Mouse (Mus musculus) kidney, postnatal 10 days (tissue): ENCODE measurements at regions not wholly inside any gene's neighbourhood (a gene's known extent, or its start where the extent isn't known, plus 50 kb on each side); places are given as distances from the start of the nearest gene placed in this dataset.
"Not testable (repeated sequence)": the region's sequence is repeated elsewhere in the genome, so short reads cannot be mapped to it uniquely, and the experiment has no call there.

Experiments used
- DNase-seq: peaks from one replicate; pipeline ENCODE4 v3.0.0; 2021; ENCODE audit warnings: mixed read lengths

GRCm38 (mm10) chr9:3116311-3116710 is 79.6 kb downstream of the Gm10715 start:
- not testable (repeated sequence) for DNase-seq

DNA sequence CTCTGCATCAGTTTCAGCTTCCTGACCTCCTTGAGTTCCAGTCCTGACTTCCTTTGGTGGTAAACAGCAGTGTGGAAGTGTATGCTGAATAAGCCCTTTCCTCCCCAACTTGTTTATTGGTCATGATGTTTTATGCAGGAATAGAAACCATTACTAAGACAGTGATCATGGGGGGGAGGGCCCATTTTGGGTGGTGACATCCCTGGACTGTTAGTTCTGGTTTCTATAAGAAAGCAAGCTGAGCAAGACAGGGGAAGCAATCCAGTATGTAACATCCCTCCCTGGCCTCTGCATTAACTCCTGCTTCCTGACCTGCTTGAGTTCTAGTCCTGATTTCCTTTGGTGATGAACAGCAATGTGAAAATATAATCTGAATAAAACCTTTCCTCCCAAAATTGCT is 124.5 kb downstream of the Gm10715 start:
- DNase-seq: no peak

DNA sequence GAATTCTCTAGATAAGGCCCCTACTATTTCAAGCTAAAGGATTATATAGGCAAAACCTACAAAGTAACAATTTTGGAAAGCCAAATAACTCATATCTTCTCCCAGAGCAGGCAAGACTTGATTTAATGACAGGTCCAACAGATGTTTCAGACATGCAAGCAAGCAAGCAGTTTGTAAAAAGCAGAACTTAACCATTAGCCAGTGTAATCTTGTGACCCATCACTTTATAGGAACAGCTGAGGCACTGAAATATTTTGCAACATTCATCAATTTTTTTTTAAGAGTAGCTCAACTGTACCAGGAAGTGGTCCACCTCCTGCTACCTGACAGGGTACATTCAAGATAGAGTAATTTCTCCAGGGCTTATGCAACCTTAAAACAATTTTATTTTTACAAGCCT is 147.7 kb downstream of the Gm10715 start:
- DNase-seq: no peak

- DNase-seq: peak; percentile 16
Measured at GRCm38 (mm10) chr9:3199151-3200018, 135.6 kb upstream of the Alkbh8 start.

GRCm38 (mm10) chr9:3200019-3200347 is 135.0 kb upstream of the Alkbh8 start:
- not testable (repeated sequence) for DNase-seq

DNA sequence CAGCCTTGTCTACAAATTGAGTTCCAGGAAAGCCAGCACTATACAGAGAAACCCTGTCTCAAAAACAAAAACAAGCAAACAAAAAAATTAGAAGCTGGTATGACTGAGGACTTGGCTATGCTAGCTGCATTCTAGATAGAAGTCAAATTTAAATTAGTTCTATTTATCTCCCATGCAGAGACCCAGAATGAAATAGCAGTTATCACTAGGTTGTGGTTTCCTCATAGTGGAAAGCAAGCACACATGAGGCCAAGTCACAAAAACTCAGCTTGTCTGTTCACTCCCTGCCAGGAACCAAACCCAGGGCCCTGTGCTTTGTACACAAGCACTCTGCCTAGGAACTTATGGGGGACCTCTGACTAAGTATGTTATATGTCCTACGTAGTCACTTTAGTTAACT is 126.8 kb upstream of the Alkbh8 start:
- not testable (repeated sequence) for DNase-seq

- peak; percentile 77 for DNase-seq
Measured at GRCm38 (mm10) chr9:3258396-3259300, 76.3 kb upstream of the Alkbh8 start.

GRCm38 (mm10) chr9:3260181-3260580 is 74.8 kb upstream of the Alkbh8 start:
- DNase-seq: no peak

DNA sequence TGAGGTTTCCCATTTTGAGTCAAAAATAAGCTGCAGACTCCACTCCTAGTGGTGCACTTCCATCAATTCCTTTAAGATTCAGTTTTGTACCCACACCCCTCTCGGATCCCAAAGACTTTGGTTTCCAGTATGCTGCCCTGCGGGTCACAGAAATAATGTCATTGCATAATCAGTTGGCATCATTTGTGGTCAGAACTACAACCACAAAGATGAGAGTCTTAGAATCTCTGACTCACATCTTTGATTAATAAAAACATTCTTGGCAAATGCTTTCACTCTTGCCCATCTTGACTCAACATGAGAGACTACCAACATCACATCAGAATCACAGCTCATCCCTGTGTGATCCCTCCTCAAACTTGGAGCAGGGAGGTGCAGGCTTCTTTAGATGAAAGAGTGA is 74.1 kb upstream of the Alkbh8 start:
- DNase-seq: no peak

GRCm38 (mm10) chr9:3264467-3264866 is 70.5 kb upstream of the Alkbh8 start:
- DNase-seq: no peak

DNA sequence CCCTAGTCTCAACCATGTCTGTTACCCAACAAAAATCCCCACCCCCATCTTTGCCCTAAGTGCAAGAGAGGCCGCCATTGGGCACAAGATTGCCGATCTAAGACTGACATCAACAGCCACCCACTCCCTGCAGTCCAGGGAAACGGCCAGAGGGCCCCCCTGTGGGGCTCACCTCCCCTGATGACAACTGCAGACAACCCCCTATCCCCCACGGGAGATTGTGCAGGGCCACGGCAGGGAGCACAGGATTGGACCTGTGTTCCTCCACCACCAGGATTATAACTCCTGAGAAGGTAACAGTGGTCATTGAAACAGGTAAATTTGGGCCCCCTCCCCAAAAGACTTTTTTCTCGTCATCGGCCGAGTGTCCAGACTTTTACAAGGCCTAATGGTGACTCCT is 54.4 kb upstream of the Alkbh8 start:
- not testable (repeated sequence) for DNase-seq

- DNase-seq: not testable (repeated sequence)
Measured at GRCm38 (mm10) chr9:3281906-3282305, 53.0 kb upstream of the Alkbh8 start.

GRCm38 (mm10) chr9:3283381-3283780 is 51.6 kb upstream of the Alkbh8 start:
- DNase-seq: not testable (repeated sequence)
